ENCODE assay signal across 8 mouse cellular contexts in the genomic region with DNA sequence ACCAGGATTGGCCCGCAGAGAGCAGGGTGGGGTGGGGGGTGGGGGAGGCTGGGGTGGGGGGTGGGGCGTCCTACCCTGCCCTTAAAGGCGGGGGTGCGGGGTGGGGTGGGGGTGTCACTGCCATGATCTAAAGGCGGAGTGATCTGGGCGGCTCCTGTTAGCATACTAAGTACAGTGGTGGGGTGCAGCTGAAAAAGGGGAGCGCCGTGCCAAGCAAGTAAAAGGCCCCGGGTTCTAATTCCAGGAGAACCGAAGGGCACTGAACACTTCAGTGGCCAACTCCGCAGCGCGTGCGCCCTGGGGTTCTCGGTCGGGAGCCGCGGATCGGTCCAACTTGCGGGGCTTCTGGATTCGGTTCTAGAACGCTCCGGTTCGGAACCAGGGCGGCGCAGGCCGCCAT. TPM values are rescaled to one million over a fixed set of nuclear protein-coding genes. Genes with fewer than 3 reads are reported as not detected.
DNase-seq lines count a peak whose midpoint lies in the region; ATAC-seq and TF ChIP-seq lines count a peak whose summit lies in the region.

No protein-coding gene starts in this region.

- intact Hi-C loops in heart, adult 2 months (cut with DNase I) = loop anchor here (5.0 to 10.0 kb wide), 2 partner anchors 118 to 210 kb away; no protein-coding TSS in a partner anchor
- intact Hi-C loops in heart, postnatal 14 days (cut with DNase I) = loop anchor here (5.0 to 10.0 kb wide), 2 partner anchors 118 to 210 kb away; no protein-coding TSS in a partner anchor
- intact Hi-C loops in left cerebral cortex, postnatal 10 days (cut with DNase I) = loop anchor here (10.0 kb wide), 3 partner anchors 110 to 240 kb away; partner anchors contain the start of gene Tmem131l

- H3K4me1 ChIP-seq in heart, adult 2 months (ENCODE audit: control insufficient read depth, insufficient read depth, low read length) = no peaks in the 10 kb centered on the region
- H3K4me1 ChIP-seq in forebrain, embryonic 11.5 days (replicated peaks; ENCODE audit: control insufficient read depth, insufficient read depth, low read length) = no peaks in the 10 kb centered on the region
- peaks cover 19% of the 10 kb centered on the region for H3K4me1 ChIP-seq in liver, embryonic 13.5 days (replicated peaks)

- no peak for DNase-seq in heart, adult 2 months
- DNase-seq in heart, postnatal 14 days = no peak
- no peak for DNase-seq in forebrain, embryonic 11.5 days (ENCODE audit: low spot score)
- DNase-seq in liver, embryonic 13.5 days = no peak
- DNase-seq in urinary bladder, postnatal 10 days (ENCODE audit: low spot score) = no peak
- DNase-seq in left cerebral cortex, postnatal 10 days (ENCODE audit: extremely low spot score in 1 of 2, low spot score in 2 of 2) = no peak
- no peak for DNase-seq in layer of hippocampus, adult 9-11 months

- no peaks in the 10 kb centered on the region for H3K9me3 ChIP-seq in forebrain, embryonic 11.5 days (ENCODE audit: control insufficient read depth, low read length)
- H3K9me3 ChIP-seq in liver, embryonic 13.5 days (replicated peaks) = no peaks in the 10 kb centered on the region

- TF ChIP-seq EP300 in heart, adult 2 months (IDR thresholded peaks at IDR 0.05; ENCODE audit: insufficient read depth, low read depth, low read length) = no peak

- H3K79me2 ChIP-seq in heart, adult 2 months (replicated peaks; ENCODE audit: control insufficient read depth, insufficient read depth, low read length) = no peaks in the 10 kb centered on the region

- no peak for TF ChIP-seq POLR2A in heart, adult 2 months (IDR thresholded peaks at IDR 0.05; ENCODE audit: insufficient read depth, low read depth, low read length)

- ATAC-seq in CD4-positive, CD25-positive, alpha-beta regulatory T cell, adult 4 months = peak; percentile 2
- peak; percentile 53 for ATAC-seq in forebrain, embryonic 11.5 days (replicated peaks; ENCODE audit: low FRiP score)
- ATAC-seq in liver, embryonic 13.5 days (ENCODE audit: low read depth) = peak; percentile 77

- peak overlapping the region; percentile 98 for H3K4me2 ChIP-seq in forebrain, embryonic 11.5 days (ENCODE audit: low read depth, low read length, severe bottlenecking)
- H3K4me2 ChIP-seq in liver, embryonic 13.5 days = peak overlapping the region; percentile 100

- H3K27ac ChIP-seq in heart, adult 2 months = peak overlapping the region; percentile 10; the same call in 1 of the 2 replicates
- no peak overlapping the region for H3K27ac ChIP-seq in forebrain, embryonic 11.5 days (ENCODE audit: low read depth, low read length)
- peak overlapping the region; percentile 89 for H3K27ac ChIP-seq in liver, embryonic 13.5 days

- 3% methylated on average over 27 of the region's 27 CpGs for WGBS in heart, adult 2 months
- under 1% methylated on average over 27 of the region's 27 CpGs for WGBS in forebrain, embryonic 11.5 days
- WGBS in liver, embryonic 13.5 days (ENCODE audit: insufficient replicate concordance) = under 1% methylated on average over 25 of the region's 27 CpGs

- TF ChIP-seq CTCF in heart, adult 2 months (IDR thresholded peaks at IDR 0.05) = no peak

- peak overlapping the region; percentile 43 for H3K9ac ChIP-seq in heart, adult 2 months (ENCODE audit: low read depth, low read length)
- H3K9ac ChIP-seq in forebrain, embryonic 11.5 days (ENCODE audit: low read length) = peak overlapping the region; percentile 76
- peak overlapping the region; percentile 92 for H3K9ac ChIP-seq in liver, embryonic 13.5 days

- no peaks in the 10 kb centered on the region for H3K27me3 ChIP-seq in heart, adult 2 months (ENCODE audit: control insufficient read depth, insufficient read depth, low read length)
- H3K27me3 ChIP-seq in forebrain, embryonic 11.5 days (ENCODE audit: control insufficient read depth, insufficient read depth, low read length) = no peaks in the 10 kb centered on the region
- H3K27me3 ChIP-seq in liver, embryonic 13.5 days = no peaks in the 10 kb centered on the region

- H3K4me3 ChIP-seq in heart, adult 2 months = peak overlapping the region; percentile 60
- H3K4me3 ChIP-seq in forebrain, embryonic 11.5 days (ENCODE audit: low read depth, low read length) = peak overlapping the region; percentile 48
- H3K4me3 ChIP-seq in liver, embryonic 13.5 days (replicated peaks) = peak overlapping the region; percentile 74

- H3K36me3 ChIP-seq in heart, adult 2 months (ENCODE audit: control insufficient read depth, insufficient read depth, low read length) = no peaks in the 10 kb centered on the region
- H3K36me3 ChIP-seq in forebrain, embryonic 11.5 days (ENCODE audit: control insufficient read depth, insufficient read depth, low read length) = no peaks in the 10 kb centered on the region
- H3K36me3 ChIP-seq in liver, embryonic 13.5 days = no peaks in the 10 kb centered on the region

RNA-seq across cellular contexts. Expression of gene Mnd1, which starts 0.4 kb away (rescaled TPM):
- 1 to 10 TPM; 2.0 to 3.0 TPM for total RNA-seq in heart, adult 2 months (2021)
- 0.18 and 0.35 TPM in 2 replicates for polyA plus RNA-seq in heart, adult 2 months (2012; rRNA removed)
- total RNA-seq in heart, postnatal 14 days (2021) = 1 to 10 TPM; 4.0 to 6.5 TPM
- polyA plus RNA-seq in CD4-positive, CD25-positive, alpha-beta regulatory T cell, adult 4 months (2017; shearing (Covaris generic)) = 1 to 10 TPM in 1 of 2 experiments, not detected in 1; 2.9 TPM
- 8.7 and 12.1 TPM in 2 replicates for polyA plus RNA-seq in forebrain, embryonic 11.5 days (2014; fragmentation: Nextera tagmentation; extraction: Ambion mirVana)
- polyA plus RNA-seq in liver, embryonic 13.5 days (2015; fragmentation: Nextera tagmentation; extraction: Ambion mirVana) = 8.7 and 11.7 TPM in 2 replicates
- total RNA-seq in left cerebral cortex, postnatal 10 days (2021) = 1 to 10 TPM; 1.9 to 3.4 TPM

RNA-seq across cellular contexts. Expression of gene Gm6525, which starts 18.8 kb away (rescaled TPM):
- total RNA-seq in heart, adult 2 months (2021) = not detected
- polyA plus RNA-seq in heart, adult 2 months (2012; rRNA removed) = not detected in 2 replicates
- not detected for total RNA-seq in heart, postnatal 14 days (2021)
- 1 to 10 TPM in 1 of 2 experiments, under 1 TPM in 1; 0.35 to 1.1 TPM for polyA plus RNA-seq in CD4-positive, CD25-positive, alpha-beta regulatory T cell, adult 4 months (2017; shearing (Covaris generic))
- polyA plus RNA-seq in forebrain, embryonic 11.5 days (2014; fragmentation: Nextera tagmentation; extraction: Ambion mirVana) = 0.43 and 1.1 TPM in 2 replicates
- 0.17 TPM in 1 of 2 replicates, not detected in the other for polyA plus RNA-seq in liver, embryonic 13.5 days (2015; fragmentation: Nextera tagmentation; extraction: Ambion mirVana)
- total RNA-seq in left cerebral cortex, postnatal 10 days (2021) = not detected

Comparison
In these comparisons a context has a peak if more than half of its experiments do, and no peak if none do; other contexts are left out.
1. ATAC-seq: peak in every context shown above with its lines; median percentile 77 in liver, embryonic 13.5 days; 53 in forebrain, embryonic 11.5 days; 2 in CD4-positive, CD25-positive, alpha-beta regulatory T cell, adult 4 months.